Mouse (Mus musculus): ENCODE measurements around the gene Eif3g.
A peak's percentile ranks its signal among the peaks of the same experiment; 100 is the strongest.

DNA sequence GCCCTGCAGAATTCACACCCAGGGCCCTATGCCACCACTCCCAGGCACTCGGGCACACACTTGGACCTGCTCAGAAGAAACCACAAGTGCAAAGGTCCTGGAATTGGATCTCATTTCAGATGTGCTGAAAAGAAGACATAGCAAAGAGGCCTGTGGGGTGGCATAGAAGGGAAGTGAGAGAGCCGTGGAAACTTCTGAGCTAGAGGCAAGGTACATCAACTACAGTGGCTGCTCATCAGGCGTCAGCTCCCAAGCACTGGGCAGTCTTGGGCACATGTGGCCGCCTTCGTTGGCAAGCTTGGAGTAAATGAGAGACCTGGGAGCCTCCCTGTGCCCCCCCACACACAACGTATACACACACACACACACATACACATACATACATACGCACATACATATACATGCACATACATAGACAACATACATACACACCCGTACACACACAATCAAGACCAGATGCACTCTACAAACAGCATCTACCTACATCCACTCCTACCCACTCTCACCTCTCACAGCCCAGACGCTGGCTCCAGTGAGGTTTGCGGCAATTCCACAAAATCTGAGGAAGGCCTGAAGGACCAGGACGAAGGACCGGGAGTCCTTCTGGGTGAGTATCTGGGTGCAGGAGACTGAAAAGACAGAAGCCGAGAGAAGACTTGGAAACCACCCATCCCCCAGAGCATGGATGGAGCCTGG is 19.2 kb downstream of the Eif3g start, which contains the start of gene Angptl6:
- TF ChIP-seq POLR2A (IDR thresholded peaks at IDR 0.05; ENCODE audit: borderline replicate concordance, control insufficient read depth, low read depth, low read length) (no peak), CTCF (IDR thresholded peaks at IDR 0.05; ENCODE audit: control insufficient read depth, insufficient read depth, low read length) (0 out of 2 replicates have a peak, but pooled peaks have one; percentile 4)
